Mouse (Mus musculus) adrenal gland, postnatal 14 days (tissue): ENCODE results near the gene Tlcd1. TPM values are rescaled to one million over a fixed set of nuclear protein-coding genes. Genes with fewer than 3 reads are reported as not detected.

ENCODE experiments used
- DNase-seq: peaks from one replicate; pipeline ENCODE4 v3.0.0; 2021; ENCODE audit warnings: mixed read lengths
- total RNA-seq: library from RNA; stranded (reverse); gene quantifications from 2 replicates; pipeline ENCODE4 v1.2.3, GENCODE M21; 2021

Gene Tlcd1
- total RNA-seq, 1 experiment from 2014 or later: 46.4 TPM

GRCm38 (mm10) chr11:78161169-78161568, 15.3 kb upstream of the Tlcd1 start:
- no peak for DNase-seq

DNA sequence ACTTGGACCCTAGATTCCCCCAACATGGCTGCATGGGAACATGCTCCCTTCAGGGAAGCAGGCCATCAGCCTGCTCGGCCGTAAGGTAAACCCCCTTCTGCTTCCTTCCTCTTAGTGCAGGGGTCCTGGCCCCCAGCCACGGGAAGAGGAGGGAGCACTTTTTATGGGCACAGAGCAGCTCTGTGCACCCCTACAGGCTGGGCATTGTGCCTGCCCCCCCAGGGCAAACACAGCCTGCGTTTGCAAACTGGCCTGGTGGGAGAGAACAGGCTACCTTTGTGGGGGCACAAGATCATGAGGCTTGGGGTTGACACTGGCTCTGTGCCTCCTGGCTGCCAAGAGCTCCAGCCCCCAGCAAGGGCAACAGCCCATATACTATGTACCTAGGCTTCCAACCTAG, 14.5 kb upstream of the Tlcd1 start:
- no peak for DNase-seq

- DNase-seq: peak; percentile 83
Observed at GRCm38 (mm10) chr11:78162504-78162903, 14.0 kb upstream of the Tlcd1 start.

- no peak for DNase-seq
Observed at GRCm38 (mm10) chr11:78163045-78163444, 13.5 kb upstream of the Tlcd1 start.

- DNase-seq: peak; percentile 90
Observed at GRCm38 (mm10) chr11:78163681-78164603, 12.6 kb upstream of the Tlcd1 start.

GRCm38 (mm10) chr11:78164604-78164923, 11.9 kb upstream of the Tlcd1 start:
- DNase-seq: no peak

DNA sequence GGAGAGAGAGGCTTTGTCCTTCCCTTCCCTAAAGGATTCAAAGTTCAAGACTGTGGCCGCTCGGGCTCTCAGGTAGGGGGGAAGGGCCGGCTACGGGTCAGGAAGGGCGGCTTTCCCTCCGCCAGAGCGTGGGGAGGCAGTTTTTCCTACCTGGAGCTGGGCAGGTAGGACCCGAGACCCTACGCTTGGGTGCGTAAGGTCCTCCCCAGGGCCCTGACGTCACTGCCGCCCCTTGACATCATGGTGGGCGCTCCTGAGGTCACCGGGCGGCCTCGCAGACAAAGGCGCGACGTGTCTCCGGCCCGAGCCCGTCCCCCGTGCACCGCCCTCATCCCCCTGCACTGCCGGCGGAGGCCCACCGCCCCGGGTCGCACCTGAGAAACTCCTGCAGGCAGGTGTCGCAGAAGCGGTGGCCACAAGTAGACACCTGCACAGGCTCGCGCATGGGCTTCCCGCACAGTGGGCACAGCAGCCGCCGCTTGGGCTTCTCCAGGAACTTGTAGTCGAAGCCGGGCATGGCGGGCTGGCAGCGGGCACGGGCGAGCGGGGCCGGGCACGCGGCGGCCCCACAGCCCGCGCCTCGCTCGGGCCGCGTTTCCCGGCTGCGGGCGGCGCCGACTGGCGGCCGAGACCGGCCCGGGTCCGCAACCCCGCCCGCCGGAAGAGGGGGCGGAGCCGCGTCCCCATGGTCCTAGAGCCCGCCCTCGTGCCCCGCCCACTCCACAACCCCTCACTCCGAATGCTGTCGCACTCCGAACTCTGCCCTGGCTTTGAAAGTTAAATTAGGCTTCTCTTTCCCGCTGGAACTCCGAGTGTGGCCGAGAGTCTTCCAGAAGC, 11.4 kb upstream of the Tlcd1 start, which contains the start of gene Traf4:
Gene Traf4 (minus strand): TSS at position 666 of the 837 bp plus-strand sequence.
- peak; percentile 91 for DNase-seq

DNA sequence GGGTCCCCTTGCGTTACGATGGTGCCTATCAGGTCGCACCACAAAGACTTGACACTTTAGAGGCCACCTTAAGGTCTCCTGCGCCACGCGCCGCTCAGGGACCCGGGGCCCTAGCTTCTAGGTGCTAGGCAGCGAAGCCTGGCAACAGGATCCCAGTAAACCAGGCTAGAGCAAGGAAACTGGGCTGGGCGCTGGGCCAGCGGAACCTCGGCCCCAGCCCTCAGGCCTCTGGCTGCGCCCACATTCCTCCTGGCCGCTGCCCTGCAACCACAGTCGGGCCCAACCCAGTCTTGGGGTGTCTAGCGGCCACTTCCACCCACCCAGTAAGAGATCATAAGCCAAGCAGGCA, 10.8 kb upstream of the Tlcd1 start:
- peak; percentile 81 for DNase-seq

DNA sequence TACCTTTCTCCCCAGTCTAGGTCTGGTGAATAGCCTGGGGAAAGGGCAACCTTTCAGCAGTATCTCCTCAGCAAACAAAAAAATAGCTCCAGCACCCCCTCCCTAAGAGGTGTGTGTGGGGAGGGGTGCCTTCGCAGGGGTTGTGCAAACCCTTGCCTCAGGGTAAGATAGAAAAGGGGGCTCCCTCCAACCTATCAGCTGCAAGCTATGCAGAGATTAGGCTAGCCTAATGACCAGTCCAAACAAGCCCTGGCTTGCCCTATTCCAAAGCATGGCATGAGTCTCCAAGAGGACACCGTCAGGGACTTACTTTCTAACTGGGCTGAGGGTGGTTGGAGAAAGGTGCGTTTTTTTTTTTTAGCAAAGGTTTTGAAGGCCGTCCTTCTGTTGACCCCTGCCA, 10.3 kb upstream of the Tlcd1 start:
- DNase-seq: no peak

DNA sequence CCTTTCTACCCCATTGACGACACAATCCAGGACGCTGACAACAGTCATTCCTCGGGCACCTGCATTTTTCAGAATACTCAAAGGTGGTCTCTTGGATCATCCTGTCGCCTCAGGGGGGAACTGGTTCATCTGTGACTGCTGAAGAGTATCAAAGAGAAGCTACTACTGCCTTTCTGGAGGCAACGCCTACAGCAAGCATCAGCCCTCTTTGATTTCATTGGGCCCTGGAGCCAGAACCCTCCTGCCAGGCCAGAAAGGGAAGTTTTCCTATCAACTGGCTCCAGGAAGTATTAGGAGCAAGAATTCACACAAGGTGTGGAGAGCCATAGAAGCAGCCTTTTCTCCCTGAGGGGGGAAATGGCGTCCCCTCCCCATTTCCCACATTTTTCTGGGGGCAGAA, 9.9 kb upstream of the Tlcd1 start:
- DNase-seq: no peak

- no peak for DNase-seq
Observed at GRCm38 (mm10) chr11:78167257-78167959, 9.1 kb upstream of the Tlcd1 start.

DNA sequence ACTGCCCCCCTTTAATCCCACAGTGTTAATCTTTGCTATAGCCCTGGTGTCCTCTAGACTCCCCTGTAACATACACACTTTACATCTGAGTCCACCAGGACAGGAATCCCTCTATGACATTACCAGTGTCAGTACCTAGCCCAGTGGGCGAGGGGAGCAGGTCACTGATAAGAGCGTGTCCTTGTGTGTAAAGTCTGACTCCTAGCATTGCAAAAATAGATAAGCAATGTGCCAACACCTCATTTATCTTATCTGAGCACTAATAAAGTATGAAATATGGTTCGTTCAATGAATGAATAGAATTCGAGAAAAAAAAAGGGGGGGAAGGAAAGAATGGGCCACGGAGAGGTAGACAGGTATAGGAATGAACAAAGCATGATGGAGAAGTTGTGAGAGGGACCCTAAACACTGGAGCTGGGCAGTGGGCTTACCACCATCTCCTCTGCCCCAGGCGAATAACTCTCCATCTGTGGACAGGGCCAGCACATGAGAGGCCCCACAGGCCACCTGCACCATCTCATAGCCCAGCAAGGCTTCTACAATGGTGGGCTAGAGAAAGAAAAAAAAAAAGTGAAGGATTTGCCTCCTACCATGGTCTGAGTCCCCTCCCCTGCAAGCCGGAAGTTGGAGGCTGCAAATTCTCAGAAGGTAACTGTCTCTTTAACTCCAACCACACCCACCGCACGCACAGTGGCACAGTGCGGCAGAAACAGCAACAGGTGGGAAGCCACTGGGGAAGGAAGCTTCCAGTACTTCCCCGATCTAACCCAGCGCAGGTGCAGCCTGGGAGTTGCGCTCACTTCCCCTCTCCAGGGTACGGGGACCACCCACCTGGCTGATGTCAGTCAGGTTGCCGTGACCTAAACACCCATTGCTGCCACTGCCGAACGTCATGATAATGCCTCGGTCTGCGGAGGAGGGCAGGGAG, 7.7 kb upstream of the Tlcd1 start:
- no peak for DNase-seq

DNA sequence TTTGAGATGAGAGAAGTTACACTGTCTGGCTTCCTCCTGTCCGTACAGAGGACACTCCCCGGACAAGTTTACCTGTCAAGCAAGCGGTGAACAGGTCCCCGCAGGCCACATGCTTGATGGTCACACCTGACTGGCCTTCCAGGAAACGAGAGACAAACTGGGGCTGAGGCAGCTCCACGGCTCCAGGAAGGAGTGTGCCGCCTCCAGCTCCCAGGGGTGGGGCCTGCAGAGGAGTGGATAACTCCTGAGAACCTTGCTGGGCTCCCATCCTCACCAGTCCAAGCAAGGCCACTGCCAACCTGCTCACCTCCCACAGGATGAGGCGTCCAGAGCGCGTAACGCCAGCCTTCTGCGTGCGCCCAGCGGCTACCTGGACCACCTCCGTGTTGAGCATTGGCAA, 6.2 kb upstream of the Tlcd1 start:
- no peak for DNase-seq

- no peak for DNase-seq
Observed at GRCm38 (mm10) chr11:78171328-78171727, 5.2 kb upstream of the Tlcd1 start.

GRCm38 (mm10) chr11:78172034-78172747, 4.3 kb upstream of the Tlcd1 start:
- DNase-seq: no peak

DNA sequence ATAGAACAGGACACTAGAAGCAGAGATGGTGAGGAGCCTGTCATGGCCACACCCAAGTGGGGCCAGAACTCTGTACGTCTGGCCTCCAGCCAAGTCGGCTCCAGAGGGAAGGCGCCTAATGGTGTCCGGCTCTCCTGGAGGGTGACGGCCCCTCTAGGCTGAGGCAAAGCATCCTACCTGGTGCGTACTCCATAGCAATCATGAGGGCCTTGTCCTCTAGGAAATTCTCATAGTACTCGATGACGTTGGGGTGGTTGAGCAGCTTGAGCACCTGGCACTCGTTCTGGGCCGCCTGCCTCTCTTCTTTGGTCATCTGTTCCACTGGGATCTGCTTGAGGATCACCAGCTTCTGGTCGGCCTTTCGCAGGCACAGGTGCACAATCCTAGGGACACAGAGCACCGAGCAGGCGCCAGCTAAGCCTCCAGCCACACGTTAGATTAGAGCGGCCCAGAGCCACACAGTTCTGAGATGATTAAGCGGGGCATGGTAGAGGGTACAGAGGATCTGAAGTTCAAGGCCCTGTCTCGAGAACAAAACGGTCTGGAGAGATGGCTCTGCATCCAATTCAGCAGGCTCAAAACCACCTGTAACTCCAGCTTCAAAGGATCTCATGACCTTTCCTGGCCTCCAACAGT, 3.6 kb upstream of the Tlcd1 start:
- no peak for DNase-seq

- no peak for DNase-seq
Observed at GRCm38 (mm10) chr11:78174506-78174905, 2.0 kb upstream of the Tlcd1 start.

DNA sequence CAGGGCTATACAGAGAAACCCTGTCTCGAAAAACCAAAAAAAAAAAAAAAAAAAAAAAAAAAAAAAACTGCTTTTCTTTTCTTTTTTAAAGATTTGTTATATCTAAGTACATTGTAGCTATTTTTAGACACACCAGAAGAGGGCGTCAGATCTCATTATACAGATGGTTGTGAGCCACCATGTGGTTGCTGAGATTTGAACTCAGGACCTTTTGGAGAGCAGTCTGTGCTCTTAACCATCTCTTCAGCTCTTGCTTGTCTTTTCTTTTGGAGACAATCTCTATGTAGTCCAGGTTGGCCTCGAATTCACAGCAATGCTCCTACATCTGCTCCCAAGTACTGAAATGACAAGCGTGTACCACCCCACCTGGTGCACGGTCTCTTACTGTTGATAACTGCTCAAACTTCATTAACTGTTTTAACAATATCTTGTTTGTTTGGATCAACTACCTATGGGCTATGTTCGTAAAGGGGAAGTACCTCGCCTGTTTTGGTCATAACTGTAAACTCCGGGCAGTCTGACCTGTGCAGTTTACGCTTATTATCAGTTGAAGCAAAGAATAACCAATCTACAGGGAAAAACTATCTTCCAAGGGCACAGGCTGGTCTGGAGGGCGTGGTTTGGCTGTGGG, 625 bp upstream of the Tlcd1 start:
- DNase-seq: no peak

DNA sequence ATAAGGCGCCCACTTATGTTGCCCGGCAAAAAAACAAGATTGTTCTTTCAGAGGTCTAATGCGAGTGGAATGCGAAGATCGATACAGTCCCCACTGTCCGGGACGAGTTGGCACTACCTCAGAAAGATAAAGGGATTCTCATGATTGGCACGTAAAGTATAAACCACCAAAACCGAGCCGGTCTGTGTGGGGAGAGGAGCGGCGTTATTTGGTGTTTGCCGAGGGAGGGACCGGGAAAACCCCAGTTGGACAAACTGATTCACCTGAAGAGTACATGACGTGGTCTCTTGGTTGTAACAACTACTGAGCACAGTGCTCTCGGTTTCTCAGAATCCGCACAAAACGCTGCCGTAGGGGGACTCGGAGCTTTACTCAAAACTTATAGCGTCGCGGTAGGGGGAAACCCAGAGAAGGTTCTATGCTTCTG, 407 bp downstream of the Tlcd1 start:
- DNase-seq: no peak

DNA sequence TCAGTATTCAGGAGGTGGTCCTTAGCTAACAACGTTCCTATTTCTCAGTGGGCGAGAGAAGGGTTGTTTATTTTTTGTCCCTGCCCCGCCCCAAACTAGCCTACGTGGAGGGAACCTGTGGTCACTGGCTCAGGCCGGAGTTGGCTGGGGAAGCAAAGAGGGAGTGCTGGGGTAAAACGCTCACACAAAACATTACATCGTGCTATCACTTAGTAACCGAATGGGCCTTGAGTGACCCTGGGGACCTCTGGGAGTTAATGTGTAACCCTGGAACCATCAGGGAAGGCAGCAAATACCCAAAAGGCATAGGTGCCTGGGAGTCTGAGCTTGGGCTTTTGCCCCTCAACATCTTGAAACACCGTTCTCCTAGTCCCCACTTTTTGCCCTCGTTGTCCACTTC, 926 bp downstream of the Tlcd1 start:
- no peak for DNase-seq
